Mouse (Mus musculus): ENCODE results near the gene Olfr807.

Olfr807 gene

GRCm38 (mm10) chr10:129757693-129758092 lies at the start of gene Olfr807:
Gene Olfr807, minus strand, starts transcription at chr10:129757793.
- no peak for DNase-seq (ENCODE audit: low spot score)

GRCm38 (mm10) chr10:129804296-129804695 lies 46.7 kb upstream of the Olfr807 start, which contains the start of gene Olfr811:
Gene Olfr811, minus strand, starts transcription at chr10:129804396.
- DNase-seq (ENCODE audit: low spot score), result no peak

- no peak for DNase-seq (ENCODE audit: low spot score)
Observed at GRCm38 (mm10) chr10:129794817-129795216, 37.2 kb upstream of the Olfr807 start, which contains the start of gene Olfr810. Gene Olfr810, minus strand, starts transcription at chr10:129794917.

- DNase-seq (ENCODE audit: low spot score), result no peak
Observed at GRCm38 (mm10) chr10:129778123-129778522, 20.5 kb upstream of the Olfr807 start.

GRCm38 (mm10) chr10:129774338-129774737 lies 16.7 kb upstream of the Olfr807 start, which contains the start of gene Olfr809:
Gene Olfr809, plus strand, starts transcription at chr10:129774638.
- DNase-seq (ENCODE audit: low spot score), result no peak

- DNase-seq (ENCODE audit: low spot score), result no peak
Observed at GRCm38 (mm10) chr10:129765182-129765581, 7.6 kb upstream of the Olfr807 start, which contains the start of gene Olfr808. Gene Olfr808, plus strand, starts transcription at chr10:129765482.

- no peak for DNase-seq (ENCODE audit: low spot score)
Observed at GRCm38 (mm10) chr10:129741821-129742220, 15.8 kb downstream of the Olfr807 start, which contains the start of gene Olfr806. Gene Olfr806, minus strand, starts transcription at chr10:129741921.

GRCm38 (mm10) chr10:129729275-129729674 lies 28.3 kb downstream of the Olfr807 start, which contains the start of gene Olfr805:
Gene Olfr805, minus strand, starts transcription at chr10:129729375.
- DNase-seq (ENCODE audit: low spot score), result no peak
